Mouse (Mus musculus) olfactory bulb, adult 2 months (tissue): ENCODE data around the gene Gemin4.

ENCODE experiments used
- CTCF ChIP-seq: fragments of 200-500 bp; IDR thresholded peaks from 2 replicates; pipeline ENCODE4 v1.5.1; 2012; ENCODE audit warnings: low read depth, mild to moderate bottlenecking, low read length, moderate library complexity; ENCODE audit not compliant: insufficient read depth
- POLR2A ChIP-seq: fragments of 200-500 bp; IDR thresholded peaks from 2 replicates; pipeline ENCODE4 v1.6.1; 2012; ENCODE audit warnings: mild to moderate bottlenecking, low read depth, low read length, moderate library complexity; ENCODE audit not compliant: insufficient read depth

- TF ChIP-seq POLR2A: peak; percentile 86
- peak; percentile 95 for TF ChIP-seq CTCF
Observed at GRCm38 (mm10) chr11:76217390-76217800, at the start of gene Gemin4, which contains the start of gene Dbil5.
